Mouse (Mus musculus): ENCODE results near the gene Tns3.

DNA sequence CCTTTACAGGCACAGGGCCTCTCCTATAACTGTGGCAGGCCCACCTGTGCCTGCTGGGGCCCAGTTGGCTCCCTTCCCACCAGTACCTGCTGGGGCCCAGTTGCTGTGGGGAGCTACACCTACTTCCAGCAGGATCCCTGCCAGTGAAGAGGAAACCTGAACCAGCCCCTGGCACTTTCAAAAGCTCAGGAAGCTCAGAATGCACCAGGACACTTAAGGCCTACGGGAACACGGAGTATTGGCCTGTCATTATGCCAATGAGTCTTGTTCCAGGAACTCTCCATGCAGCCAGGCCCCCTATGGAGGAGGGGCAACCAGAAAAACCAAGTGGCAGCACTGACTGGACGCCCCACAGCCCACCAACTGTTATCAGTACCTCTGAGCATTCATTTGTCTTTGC is 181.6 kb downstream of the Tns3 start:
- no peak for TF ChIP-seq CTCF (IDR thresholded peaks at IDR 0.05; ENCODE audit: low read depth, low read length)
- TF ChIP-seq TAL1 (conservative IDR thresholded peaks at IDR 0.05; ENCODE audit: low read depth, low read length) = no peak
- TF ChIP-seq POLR2AphosphoS5 (IDR thresholded peaks at IDR 0.05; ENCODE audit: insufficient replicate concordance, low read depth, low read length) = no peak

Measured in G1E (cell line).